Mouse (Mus musculus) embryo, embryonic 9.5 days (tissue): Measurements from ENCODE around the gene Uaca.
"Not testable (repeated sequence)": the region's sequence is repeated elsewhere in the genome, so short reads cannot be mapped to it uniquely, and the experiment has no call there.

Experiments
- DNase-seq: peaks from one replicate; pipeline ENCODE4 v3.0.0-alpha.2; 2017; ENCODE audit errors: extremely low spot score

Gene Uaca

GRCm38 (mm10) chr9:60794841-60795351 lies 554 bp downstream of the Uaca start:
- DNase-seq: no peak

GRCm38 (mm10) chr9:60796076-60796475 lies 1.7 kb downstream of the Uaca start:
- no peak for DNase-seq

GRCm38 (mm10) chr9:60797126-60797525 lies 2.8 kb downstream of the Uaca start:
- no peak for DNase-seq

- DNase-seq: no peak
These were observed 4.7 kb downstream of the Uaca start for GRCm38 (mm10) chr9:60799061-60799460.

GRCm38 (mm10) chr9:60800663-60801382 lies 6.5 kb downstream of the Uaca start:
- no peak for DNase-seq

- no peak for DNase-seq
These were observed 7.4 kb downstream of the Uaca start for GRCm38 (mm10) chr9:60801746-60802145.

GRCm38 (mm10) chr9:60802341-60802740 lies 8.0 kb downstream of the Uaca start:
- DNase-seq: no peak

GRCm38 (mm10) chr9:60806021-60806420 lies 11.7 kb downstream of the Uaca start:
- no peak for DNase-seq

- DNase-seq: no peak
These were observed 13.7 kb downstream of the Uaca start for GRCm38 (mm10) chr9:60807996-60808395.

- peak; percentile 75 for DNase-seq
These were observed 19.0 kb downstream of the Uaca start for GRCm38 (mm10) chr9:60813139-60813880.

GRCm38 (mm10) chr9:60815502-60815901 lies 21.2 kb downstream of the Uaca start:
- DNase-seq: no peak

GRCm38 (mm10) chr9:60817585-60817984 lies 23.2 kb downstream of the Uaca start:
- DNase-seq: no peak

GRCm38 (mm10) chr9:60818582-60818981 lies 24.2 kb downstream of the Uaca start:
- DNase-seq: not testable (repeated sequence)

GRCm38 (mm10) chr9:60819340-60819739 lies 25.0 kb downstream of the Uaca start:
- DNase-seq: no peak

- DNase-seq: no peak
These were observed 27.2 kb downstream of the Uaca start for GRCm38 (mm10) chr9:60821501-60821900.

GRCm38 (mm10) chr9:60822681-60823080 lies 28.3 kb downstream of the Uaca start:
- no peak for DNase-seq

- no peak for DNase-seq
These were observed 31.2 kb downstream of the Uaca start for GRCm38 (mm10) chr9:60825506-60825905.

- no peak for DNase-seq
These were observed 32.4 kb downstream of the Uaca start for GRCm38 (mm10) chr9:60826759-60827158.

GRCm38 (mm10) chr9:60828196-60828595 lies 33.9 kb downstream of the Uaca start:
- DNase-seq: no peak

- no peak for DNase-seq
These were observed 35.3 kb downstream of the Uaca start for GRCm38 (mm10) chr9:60829610-60830009.

- no peak for DNase-seq
These were observed 35.7 kb downstream of the Uaca start for GRCm38 (mm10) chr9:60830079-60830478.

- DNase-seq: no peak
These were observed 37.9 kb downstream of the Uaca start for GRCm38 (mm10) chr9:60832233-60832632.

- no peak for DNase-seq
These were observed 41.8 kb downstream of the Uaca start for GRCm38 (mm10) chr9:60836151-60836550.
